Mouse (Mus musculus) liver, embryonic 12.5 days (tissue): ENCODE measurements around the gene R3hdm1. TPM values are rescaled to one million over a fixed set of nuclear protein-coding genes. Genes with fewer than 3 reads are reported as not detected.
A peak's percentile ranks its signal among the peaks of the same experiment; 100 is the strongest.

Experiments
- ATAC-seq: fragments of 200-750 bp; cut with Nextera tagmentation; 2 replicates; pipeline ENCODE4 v1.8.0; 2017; ENCODE audit warnings: moderate number of reproducible peaks, mild to moderate bottlenecking, moderate library complexity
- H3K27ac ChIP-seq: fragments of 300-500 bp; sonication (generic); 2 replicates; pipeline ENCODE4 v1.5.1; 2016; ENCODE audit warnings: mild to moderate bottlenecking
- H3K27me3 ChIP-seq: fragments of 300-500 bp; sonication (generic); replicated peaks from 2 replicates; pipeline ENCODE4 v1.6.1; 2016; ENCODE audit warnings: mild to moderate bottlenecking, moderate library complexity
- H3K36me3 ChIP-seq: fragments of 300-500 bp; sonication (generic); 2 replicates; pipeline ENCODE4 v1.6.1; 2016; ENCODE audit warnings: mild to moderate bottlenecking, moderate library complexity
- H3K4me1 ChIP-seq: fragments of 300-500 bp; sonication (generic); 2 replicates; pipeline ENCODE4 v1.6.1; 2016
- H3K4me2 ChIP-seq: fragments of 300-500 bp; sonication (generic); 2 replicates; pipeline ENCODE4 v1.6.1; 2016; ENCODE audit warnings: mild to moderate bottlenecking, moderate library complexity
- H3K4me3 ChIP-seq: fragments of 300-500 bp; sonication (generic); 2 replicates; pipeline ENCODE4 v1.5.1; 2016; ENCODE audit warnings: mild to moderate bottlenecking, moderate library complexity
- H3K9ac ChIP-seq: fragments of 300-500 bp; sonication (generic); 2 replicates; pipeline ENCODE4 v1.6.1; 2016; ENCODE audit warnings: mild to moderate bottlenecking, moderate library complexity
- H3K9me3 ChIP-seq: fragments of 300-500 bp; sonication (generic); replicated peaks from 2 replicates; pipeline ENCODE4 v1.6.1; 2016; ENCODE audit warnings: mild to moderate bottlenecking, moderate library complexity
- WGBS: fragments of 180-500 bp; shearing (Covaris S2); methylation state at CpG from one replicate; pipeline ENCODE4 v1.1.7; 2016; ENCODE audit not compliant: insufficient replicate concordance; 5-methylcytosine and 5-hydroxymethylcytosine counted together
- polyA plus RNA-seq: library from polyadenylated mRNA; unstranded; fragments of >200 nt; fragmentation: Nextera tagmentation; extraction: Ambion mirVana; gene quantifications from 2 replicates; pipeline ENCODE4 v1.2.1, GENCODE M21; 2016

The R3hdm1 gene
- polyA plus RNA-seq = 48.3 and 48.7 TPM in 2 replicates

DNA sequence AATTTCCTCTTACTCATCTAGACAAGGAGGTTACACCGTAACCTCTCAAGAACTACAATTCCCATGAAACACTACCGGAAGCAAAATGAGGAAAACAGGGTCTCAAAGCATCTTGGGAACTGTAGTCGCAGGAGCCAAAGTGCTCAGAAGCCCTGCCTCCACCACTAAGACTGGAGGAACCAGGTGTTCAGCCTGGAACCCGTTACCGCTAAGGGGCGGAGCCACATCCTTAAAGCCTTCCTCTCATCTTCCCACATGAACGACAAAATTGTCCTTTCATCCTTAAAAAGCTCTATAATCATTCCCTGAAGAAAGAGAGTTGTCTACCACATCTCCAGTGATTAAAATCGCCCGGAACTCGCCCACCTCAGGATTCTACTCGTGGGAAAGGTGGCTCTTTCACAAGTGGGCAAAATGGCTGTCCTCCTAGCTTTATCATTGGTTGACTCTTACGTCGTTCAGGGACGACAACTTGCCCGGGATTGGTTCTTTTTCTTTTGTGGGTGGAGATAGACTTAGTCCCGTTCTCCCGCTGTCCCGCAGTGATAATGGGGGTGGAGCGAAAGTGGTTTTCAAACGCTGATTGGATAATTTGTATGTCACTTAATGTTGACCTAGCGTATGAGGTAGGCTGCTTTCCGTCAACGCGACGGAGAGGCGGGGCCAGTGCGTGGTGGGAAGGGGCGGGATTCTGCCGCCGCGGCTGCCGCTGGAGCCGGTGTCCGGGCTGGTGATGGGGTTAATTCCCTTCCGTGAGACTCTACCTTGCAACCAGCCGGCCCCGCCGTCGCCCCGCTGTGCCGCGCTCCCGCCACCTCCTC, at the start of gene R3hdm1, which contains the start of gene Zranb3:
R3hdm1 (plus strand) TSS at position 661 of the 821 bp plus-strand sequence.
Zranb3 (minus strand) TSS at position 407 of the 821 bp plus-strand sequence.
- Histone ChIP-seq H3K4me1 (peaks cover 52% of the 10 kb centered on the region), H3K27ac (peak within 1 kb of the TSS; percentile 95), H3K27me3 (no peaks in the 10 kb centered on the region), H3K9me3 (no peaks in the 10 kb centered on the region), H3K4me2 (peak within 1 kb of the TSS; percentile 76), H3K36me3 (no peaks in the 10 kb centered on the region), H3K9ac (peak within 1 kb of the TSS; percentile 94), H3K4me3 (peak within 1 kb of the TSS; percentile 96)
- WGBS = under 1% methylated on average over 30 of the region's 43 CpGs
- peak; percentile 92 for ATAC-seq

DNA sequence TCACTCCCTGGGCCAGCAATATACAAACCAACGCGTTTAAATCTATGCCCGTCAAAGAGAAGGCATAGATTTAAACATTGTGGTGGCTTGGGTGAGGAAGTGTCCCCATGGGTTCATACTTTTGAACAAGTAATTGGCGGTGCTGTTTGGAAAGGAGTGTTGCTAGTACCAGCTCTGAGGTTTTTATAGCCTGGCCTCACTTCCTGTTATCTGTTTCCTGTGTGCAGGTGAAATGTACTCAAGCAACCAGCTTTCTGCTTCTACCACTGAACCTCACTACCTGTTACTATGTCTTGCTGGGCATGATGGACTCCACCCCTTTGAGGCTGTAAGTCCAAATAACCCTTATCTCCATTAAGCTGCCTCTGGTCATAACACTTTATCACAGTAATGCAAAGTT, 45.8 kb upstream of the R3hdm1 start:
- ATAC-seq = no peak
- Histone ChIP-seq H3K4me3 (no peak overlapping the region), H3K27ac (no peak overlapping the region), H3K4me1 (peaks cover 20% of the 10 kb centered on the region), H3K27me3 (no peaks in the 10 kb centered on the region), H3K4me2 (no peak overlapping the region), H3K9me3 (no peaks in the 10 kb centered on the region), H3K9ac (no peak overlapping the region), H3K36me3 (peaks cover 11% of the 10 kb centered on the region; the same call in 1 of the 2 replicates)
- WGBS = 85% methylated on average over 4 of the region's 4 CpGs

DNA sequence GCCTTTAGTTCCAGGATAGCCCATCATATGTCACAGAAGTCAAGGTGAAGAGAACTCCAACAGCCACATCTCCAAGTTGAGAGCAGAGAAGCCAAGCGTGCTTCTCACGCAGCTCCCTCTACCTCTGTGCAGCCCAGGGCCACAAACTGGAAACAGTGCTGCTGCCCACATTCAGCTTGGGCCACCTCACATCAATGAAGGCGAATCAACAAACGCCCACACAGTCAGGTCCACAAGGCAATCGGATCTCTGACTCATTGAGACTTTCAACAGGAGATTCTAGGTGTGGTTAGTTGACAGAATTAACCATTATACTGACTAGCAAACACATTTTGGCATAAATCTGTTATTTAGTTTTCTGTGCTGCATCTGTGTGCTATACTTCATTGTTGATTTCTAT, 44.5 kb upstream of the R3hdm1 start:
- ATAC-seq = no peak
- Histone ChIP-seq H3K9me3 (no peaks in the 10 kb centered on the region), H3K36me3 (peaks cover 8% of the 10 kb centered on the region; the same call in 1 of the 2 replicates), H3K4me2 (no peak overlapping the region), H3K4me1 (peaks cover 26% of the 10 kb centered on the region), H3K27ac (no peak overlapping the region), H3K27me3 (no peaks in the 10 kb centered on the region), H3K4me3 (no peak overlapping the region), H3K9ac (no peak overlapping the region)
- WGBS = 74% methylated on average over 5 of the region's 5 CpGs

DNA sequence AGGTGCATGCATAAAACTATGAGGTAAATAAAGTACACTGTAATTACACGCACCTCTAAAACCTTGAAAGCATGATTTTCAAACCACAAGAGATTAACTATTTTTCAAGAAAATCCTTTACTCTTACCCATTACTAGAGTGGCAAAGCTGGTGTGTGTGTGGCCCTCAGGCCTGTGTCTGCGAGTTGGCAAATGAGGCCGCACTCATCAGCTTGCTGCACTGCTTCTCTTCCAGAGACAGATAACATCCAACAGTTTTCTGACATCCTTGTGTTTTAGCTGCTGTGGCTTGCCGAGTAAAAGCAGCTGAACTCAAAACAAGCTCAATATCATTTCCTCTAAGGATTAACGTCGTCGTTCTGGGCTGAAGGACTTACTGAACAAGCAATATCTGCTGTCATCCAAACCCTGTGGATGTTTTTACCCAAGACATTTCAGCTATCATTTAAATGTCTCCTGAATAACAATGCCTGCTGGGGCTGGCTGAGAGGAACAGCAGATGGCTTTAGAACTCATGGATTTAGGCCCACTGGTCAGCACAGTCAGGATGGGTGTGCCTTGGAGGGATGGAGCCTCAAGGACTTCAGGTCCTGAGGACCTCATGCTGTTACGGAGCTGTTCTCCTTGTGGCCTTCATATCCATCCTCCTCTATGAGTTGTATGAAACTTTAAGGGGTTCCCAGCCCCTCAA, 42.3 kb upstream of the R3hdm1 start:
- H3K4me3 ChIP-seq = no peak overlapping the region
- H3K4me2 ChIP-seq = no peak overlapping the region
- H3K4me1 ChIP-seq = peaks cover 26% of the 10 kb centered on the region
- H3K9me3 ChIP-seq = no peaks in the 10 kb centered on the region
- 55% methylated on average over 8 of the region's 8 CpGs for WGBS
- H3K36me3 ChIP-seq = peaks cover 8% of the 10 kb centered on the region; the same call in 1 of the 2 replicates
- H3K9ac ChIP-seq = no peak overlapping the region
- ATAC-seq = no peak
- H3K27ac ChIP-seq = no peak overlapping the region
- H3K27me3 ChIP-seq = no peaks in the 10 kb centered on the region

DNA sequence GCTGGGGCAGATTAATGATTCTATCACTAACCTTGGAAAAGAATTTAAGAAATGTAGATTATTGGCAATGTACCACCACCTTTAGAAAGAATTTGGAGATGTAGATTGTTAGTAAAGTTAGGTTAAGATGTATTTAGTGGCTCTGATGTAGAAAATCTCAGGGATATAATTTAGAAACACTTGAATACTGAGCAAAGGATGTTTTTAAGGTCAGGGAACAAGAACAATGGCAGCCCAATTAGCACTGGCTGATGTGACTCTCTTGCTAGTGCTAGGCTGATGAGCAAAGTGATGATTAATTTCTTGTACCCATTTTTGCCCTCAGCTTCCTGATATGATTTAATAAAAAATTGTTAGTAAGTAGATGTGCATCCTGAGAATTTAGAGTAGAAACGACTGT, 41.7 kb upstream of the R3hdm1 start:
- Histone ChIP-seq H3K4me1 (peaks cover 26% of the 10 kb centered on the region), H3K4me2 (no peak overlapping the region), H3K27me3 (no peaks in the 10 kb centered on the region), H3K36me3 (peaks cover 5% of the 10 kb centered on the region; the same call in 1 of the 2 replicates), H3K4me3 (no peak overlapping the region), H3K9me3 (no peaks in the 10 kb centered on the region), H3K27ac (no peak overlapping the region), H3K9ac (no peak overlapping the region)
- WGBS = 73% methylated on average over 1 of the region's 1 CpGs
- no peak for ATAC-seq

DNA sequence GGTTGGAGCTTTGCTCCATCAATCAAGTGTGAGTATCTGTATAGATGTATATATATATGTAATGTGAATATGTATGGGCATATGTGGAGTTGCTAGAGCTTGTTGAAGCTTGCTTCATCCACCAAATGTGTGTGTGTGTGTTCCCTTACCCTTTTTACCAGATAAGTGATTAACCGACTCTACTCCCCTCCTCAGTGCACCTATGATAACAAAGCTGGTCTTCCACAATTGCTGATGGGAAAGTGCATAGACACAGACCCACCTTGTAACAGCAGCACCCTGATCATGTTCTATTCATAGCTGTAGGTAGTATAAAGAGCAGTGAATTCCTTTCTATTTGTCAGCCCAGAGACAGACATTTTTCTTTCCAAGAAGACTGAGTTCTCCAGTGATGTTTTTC, 40.9 kb upstream of the R3hdm1 start:
- H3K36me3 ChIP-seq = peaks cover 9% of the 10 kb centered on the region
- no peaks in the 10 kb centered on the region for H3K27me3 ChIP-seq
- H3K4me1 ChIP-seq = peaks cover 26% of the 10 kb centered on the region
- H3K9me3 ChIP-seq = no peaks in the 10 kb centered on the region
- H3K9ac ChIP-seq = no peak overlapping the region
- no peak overlapping the region for H3K27ac ChIP-seq
- no peak overlapping the region for H3K4me2 ChIP-seq
- ATAC-seq = peak; percentile 55
- WGBS = 24% methylated on average over 1 of the region's 1 CpGs
- H3K4me3 ChIP-seq = no peak overlapping the region

DNA sequence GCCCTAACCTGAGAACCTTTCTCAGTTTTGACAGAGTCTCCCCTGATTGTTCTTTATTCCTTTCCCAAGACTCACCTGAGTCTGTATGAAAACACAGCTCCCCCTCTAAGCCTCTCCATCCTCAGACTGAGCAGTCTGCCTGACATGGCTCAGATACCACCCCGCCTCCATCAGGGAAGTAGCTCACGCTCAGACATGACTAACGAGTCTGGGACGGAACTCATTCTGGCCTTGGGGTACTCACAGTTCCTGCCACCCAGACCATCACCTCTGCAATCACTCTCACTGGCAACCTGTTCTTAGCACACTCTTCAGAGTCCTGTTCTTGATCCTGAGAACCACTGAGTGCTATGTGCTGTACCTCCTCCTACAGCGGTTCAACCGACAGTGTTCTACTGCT, 38.4 kb upstream of the R3hdm1 start:
- peaks cover 8% of the 10 kb centered on the region for H3K36me3 ChIP-seq
- no peak overlapping the region for H3K9ac ChIP-seq
- WGBS = 88% methylated on average over 6 of the region's 6 CpGs
- no peak overlapping the region for H3K4me3 ChIP-seq
- no peaks in the 10 kb centered on the region for H3K9me3 ChIP-seq
- H3K27me3 ChIP-seq = no peaks in the 10 kb centered on the region
- ATAC-seq = no peak
- H3K4me1 ChIP-seq = peaks cover 39% of the 10 kb centered on the region
- H3K27ac ChIP-seq = no peak overlapping the region
- no peak overlapping the region for H3K4me2 ChIP-seq

DNA sequence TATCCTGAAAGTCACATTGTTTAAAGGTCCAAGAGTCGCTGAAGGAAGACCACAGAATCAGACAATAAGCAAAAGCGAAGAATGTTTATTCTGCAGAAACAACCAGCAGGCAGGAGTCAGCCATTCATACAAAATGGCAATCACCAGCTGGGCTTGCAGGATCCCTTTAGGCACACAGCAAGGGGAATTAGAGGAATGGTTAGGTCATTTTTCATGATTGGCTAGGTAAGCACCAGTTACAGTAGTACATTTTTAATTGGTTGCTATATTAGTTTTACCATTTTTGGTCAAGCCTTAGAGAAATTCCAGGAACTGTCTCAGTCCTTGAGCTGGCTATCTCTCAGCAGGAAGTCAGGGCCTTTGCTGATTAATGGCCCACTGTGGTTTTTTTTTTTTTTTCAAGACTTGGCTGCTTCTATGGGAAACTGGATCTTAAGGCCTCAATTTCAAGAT, 34.1 kb upstream of the R3hdm1 start:
- Histone ChIP-seq H3K9ac (no peak overlapping the region), H3K36me3 (peaks cover 14% of the 10 kb centered on the region), H3K4me2 (no peak overlapping the region), H3K4me1 (peaks cover 26% of the 10 kb centered on the region), H3K27ac (peak overlapping the region; percentile 73), H3K9me3 (no peaks in the 10 kb centered on the region), H3K27me3 (no peaks in the 10 kb centered on the region), H3K4me3 (no peak overlapping the region)
- 35% methylated on average over 2 of the region's 2 CpGs for WGBS
- ATAC-seq = peak; percentile 86

DNA sequence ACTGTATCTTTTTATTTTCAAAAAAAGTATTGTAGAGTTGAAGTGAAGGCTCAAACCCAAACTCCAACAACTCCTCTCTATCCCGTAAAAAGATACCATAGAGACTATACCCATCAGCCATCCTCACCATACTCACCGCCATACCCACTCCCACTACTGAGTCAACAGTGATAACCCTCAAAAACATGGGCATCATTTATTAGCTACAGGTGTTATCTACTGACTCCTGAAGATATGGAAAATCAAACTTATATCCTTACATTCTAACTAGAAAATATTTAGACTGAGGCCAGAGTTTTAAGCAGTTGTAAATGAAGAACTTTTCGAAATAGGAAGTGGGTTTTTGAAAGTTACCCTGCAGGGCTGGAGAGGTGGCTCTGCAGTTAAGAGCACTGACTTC, 33.1 kb upstream of the R3hdm1 start:
- Histone ChIP-seq H3K9ac (no peak overlapping the region), H3K4me1 (peaks cover 26% of the 10 kb centered on the region), H3K27me3 (no peaks in the 10 kb centered on the region), H3K4me2 (no peak overlapping the region), H3K4me3 (no peak overlapping the region), H3K9me3 (no peaks in the 10 kb centered on the region), H3K36me3 (peaks cover 18% of the 10 kb centered on the region), H3K27ac (peak overlapping the region; percentile 73; the same call in 1 of the 2 replicates)
- WGBS = 80% methylated on average over 3 of the region's 3 CpGs
- 0 out of 2 replicates have a peak, but pooled peaks have one; percentile 31 for ATAC-seq

DNA sequence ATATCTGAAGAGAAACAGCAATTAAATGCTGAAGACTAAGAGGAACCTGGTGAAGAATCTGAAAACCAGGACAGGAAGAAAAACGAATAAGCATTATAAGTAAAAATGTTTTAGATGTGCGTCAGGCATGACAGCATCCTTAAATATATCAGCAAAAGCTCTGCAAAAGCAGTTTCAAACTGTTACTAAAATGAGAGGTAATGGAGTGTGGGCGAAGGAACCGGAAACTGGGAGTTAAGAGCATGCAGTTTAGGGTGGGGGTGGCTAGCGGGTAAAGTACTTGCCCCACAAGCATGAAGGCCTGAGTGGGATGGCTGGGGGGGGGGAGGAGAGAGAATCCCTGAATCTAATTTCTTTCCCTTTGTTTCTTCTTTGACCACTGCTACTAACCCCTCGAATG, 30.1 kb upstream of the R3hdm1 start:
- no peak overlapping the region for H3K27ac ChIP-seq
- no peaks in the 10 kb centered on the region for H3K9me3 ChIP-seq
- 87% methylated on average over 6 of the region's 6 CpGs for WGBS
- peaks cover 10% of the 10 kb centered on the region; the same call in 1 of the 2 replicates for H3K36me3 ChIP-seq
- no peak for ATAC-seq
- no peak overlapping the region for H3K4me2 ChIP-seq
- H3K4me1 ChIP-seq = peaks cover 23% of the 10 kb centered on the region
- H3K9ac ChIP-seq = no peak overlapping the region
- no peaks in the 10 kb centered on the region for H3K27me3 ChIP-seq
- no peak overlapping the region for H3K4me3 ChIP-seq

DNA sequence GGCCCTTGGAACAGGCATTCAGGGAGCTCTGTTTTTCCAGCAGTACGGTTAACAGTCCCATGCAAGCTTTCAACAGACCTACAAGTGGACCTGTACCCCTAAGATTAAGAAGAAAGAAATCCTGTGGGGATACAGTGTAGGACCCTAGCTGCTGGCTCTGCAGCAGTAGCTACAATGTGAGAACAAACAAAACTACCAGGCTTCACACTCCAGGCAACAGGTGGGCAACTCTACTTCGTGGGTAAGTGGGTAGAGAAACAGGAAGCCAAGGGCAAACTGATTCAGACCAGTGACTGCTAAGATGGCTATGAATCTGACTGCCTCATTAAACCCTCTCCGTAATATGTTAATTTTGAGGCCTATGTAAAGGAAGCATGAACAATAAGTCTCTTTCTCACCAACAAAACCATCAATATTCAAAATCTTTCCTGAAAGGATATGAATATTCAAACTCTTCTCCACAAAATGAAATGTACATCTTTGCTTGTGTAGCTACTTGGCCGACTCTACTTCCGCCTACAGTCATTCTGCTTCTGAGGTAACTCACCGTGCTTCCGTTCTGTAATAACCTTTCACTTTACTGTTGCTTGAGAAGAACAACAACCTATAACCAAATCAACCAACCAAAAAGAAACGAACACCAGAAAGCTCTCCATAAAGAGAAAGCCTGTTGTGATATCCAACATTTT, 26.2 kb upstream of the R3hdm1 start:
- peaks cover 8% of the 10 kb centered on the region for H3K4me1 ChIP-seq
- H3K4me2 ChIP-seq = no peak overlapping the region
- peaks cover 10% of the 10 kb centered on the region; the same call in 1 of the 2 replicates for H3K36me3 ChIP-seq
- H3K4me3 ChIP-seq = no peak overlapping the region
- H3K27me3 ChIP-seq = no peaks in the 10 kb centered on the region
- no peak overlapping the region for H3K27ac ChIP-seq
- WGBS = 82% methylated on average over 8 of the region's 8 CpGs
- ATAC-seq = no peak
- no peak overlapping the region for H3K9ac ChIP-seq
- H3K9me3 ChIP-seq = no peaks in the 10 kb centered on the region
